Mouse (Mus musculus): ENCODE results near the gene Lrrc51.
A peak's percentile ranks its signal among the peaks of the same experiment; 100 is the strongest.
"Not testable (repeated sequence)": the region's sequence is repeated elsewhere in the genome, so short reads cannot be mapped to it uniquely, and the experiment has no call there.

The Lrrc51 gene

DNA sequence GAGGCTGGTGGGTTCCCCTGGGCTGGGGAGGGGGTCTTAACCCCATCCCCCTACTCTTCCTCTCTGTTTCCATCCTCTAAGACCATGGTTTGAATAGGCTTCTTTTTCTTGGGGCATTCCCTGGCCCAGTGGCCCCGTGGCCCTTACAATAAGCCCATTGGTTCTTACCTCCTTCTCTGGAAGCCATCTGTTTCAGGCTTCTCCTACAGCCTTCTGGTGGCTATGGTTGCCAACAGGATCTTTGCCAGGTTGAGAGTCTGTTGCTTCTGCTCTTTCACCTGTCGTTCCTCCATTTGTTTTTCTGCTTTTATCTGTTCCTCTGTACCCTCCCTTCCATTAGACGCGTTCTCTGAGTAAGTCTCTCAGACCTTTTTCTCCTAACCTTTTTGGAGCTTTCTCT is 3.9 kb upstream of the Lrrc51 start:
- no peak for DNase-seq (ENCODE audit: extremely low spot score)

DNA sequence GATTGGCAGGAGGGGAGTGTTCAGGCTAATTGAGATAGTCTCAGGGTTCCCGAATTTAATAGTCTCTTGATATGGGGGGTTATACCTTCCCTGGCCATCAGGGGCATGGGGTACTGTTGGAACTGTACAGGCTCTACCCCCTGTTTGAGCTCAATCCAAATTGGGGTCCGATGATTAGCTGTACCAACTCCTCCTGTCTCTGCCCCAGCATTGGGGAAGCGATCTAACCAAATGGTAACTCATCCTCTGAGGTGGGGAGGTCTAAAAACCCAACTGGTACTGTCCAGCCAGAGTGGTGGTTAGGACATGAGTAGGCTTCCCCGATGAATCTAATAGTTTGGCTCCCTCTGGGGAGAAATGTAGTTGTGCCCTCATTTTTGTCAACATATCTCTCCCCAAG is 3.3 kb upstream of the Lrrc51 start:
- DNase-seq (ENCODE audit: extremely low spot score), result no peak

GRCm38 (mm10) chr7:101935957-101936356 is 2.3 kb upstream of the Lrrc51 start:
- no peak for DNase-seq (ENCODE audit: extremely low spot score)

DNA sequence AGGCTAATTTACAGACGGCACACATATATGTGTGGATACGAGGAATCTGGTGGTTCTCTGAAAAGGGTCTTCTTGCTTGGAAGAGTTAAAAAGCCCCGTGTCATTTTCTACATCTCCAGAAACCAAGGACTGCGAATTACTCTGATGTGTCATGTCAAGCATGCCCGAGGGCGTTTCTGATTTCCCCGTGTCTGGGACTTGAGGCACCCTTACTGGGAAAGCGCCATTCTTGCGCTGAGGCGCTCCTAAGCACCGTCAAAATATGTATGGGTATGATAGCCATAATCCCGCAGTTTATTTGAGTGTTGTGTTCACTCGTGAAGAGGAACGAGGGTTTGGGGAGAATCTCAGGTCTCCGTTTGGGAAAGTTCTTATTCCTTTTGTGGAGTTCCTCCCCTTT is 395 bp downstream of the Lrrc51 start:
- no peak for DNase-seq (ENCODE audit: extremely low spot score)

DNA sequence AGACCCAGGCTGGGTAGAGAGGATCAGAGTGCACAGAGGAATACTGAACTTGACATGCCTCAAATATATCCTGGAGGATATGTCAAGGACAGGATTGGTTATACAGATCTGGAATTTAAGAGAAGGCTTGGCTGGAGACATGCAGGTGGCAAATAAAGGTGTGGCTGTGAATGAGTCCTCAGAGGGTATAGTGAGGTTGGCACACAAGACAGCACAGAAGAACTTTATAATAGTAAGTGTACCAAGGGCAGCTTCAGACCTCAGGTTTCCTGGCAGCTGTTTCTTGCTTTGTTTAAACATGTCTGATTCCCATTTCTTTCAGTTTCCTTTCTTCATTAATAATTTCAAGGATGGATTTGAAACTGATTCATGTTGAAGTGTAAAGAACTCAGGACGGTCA is 1.1 kb downstream of the Lrrc51 start:
- no peak for DNase-seq (ENCODE audit: extremely low spot score)

DNA sequence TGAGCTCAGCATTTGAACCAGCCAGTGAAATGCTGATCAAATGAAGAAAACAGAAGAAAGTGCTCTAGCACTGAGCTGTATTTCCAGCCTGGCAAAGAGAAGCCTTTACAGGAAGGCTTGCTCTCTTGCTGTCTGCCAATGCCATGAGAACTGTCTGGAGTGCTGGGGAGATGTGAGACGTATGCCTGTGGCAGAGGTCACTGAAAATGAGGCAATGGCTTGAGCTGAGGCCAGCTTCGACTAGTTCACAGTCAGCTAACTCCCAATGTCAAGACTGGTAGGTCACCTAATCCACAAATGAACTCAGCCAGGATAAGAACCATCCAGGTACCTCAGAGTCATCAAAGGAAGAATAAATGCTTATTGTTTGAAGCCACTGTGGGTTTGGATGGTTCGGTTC is 5.6 kb downstream of the Lrrc51 start:
- DNase-seq (ENCODE audit: extremely low spot score), result no peak

GRCm38 (mm10) chr7:101925892-101926291 is 7.8 kb downstream of the Lrrc51 start:
- not testable (repeated sequence) for DNase-seq (ENCODE audit: extremely low spot score)

DNA sequence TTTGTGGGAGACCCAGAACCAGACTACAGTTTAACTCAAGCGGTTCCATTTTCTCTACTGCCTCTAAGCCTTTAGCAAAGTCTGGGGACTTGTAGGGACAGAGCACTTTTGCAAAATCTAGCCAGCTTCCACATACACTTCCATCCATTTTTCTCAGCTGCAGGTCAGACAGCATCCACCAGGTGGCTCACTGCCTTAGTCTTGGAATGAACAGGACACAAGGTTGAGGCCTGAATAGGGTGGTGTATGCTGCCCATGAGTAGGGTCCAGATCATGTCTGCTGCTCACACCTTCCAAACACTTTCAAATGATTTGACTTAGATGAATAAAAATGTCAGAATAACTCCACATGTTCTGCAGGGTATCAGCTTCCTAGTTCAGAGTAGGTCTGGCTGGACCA is 15.6 kb downstream of the Lrrc51 start:
- peak; percentile 70 for DNase-seq (ENCODE audit: extremely low spot score)

GRCm38 (mm10) chr7:101911982-101912381 is 21.7 kb downstream of the Lrrc51 start:
- DNase-seq (ENCODE audit: extremely low spot score), result no peak

GRCm38 (mm10) chr7:101910138-101910537 is 23.6 kb downstream of the Lrrc51 start:
- DNase-seq (ENCODE audit: extremely low spot score), result no peak

DNA sequence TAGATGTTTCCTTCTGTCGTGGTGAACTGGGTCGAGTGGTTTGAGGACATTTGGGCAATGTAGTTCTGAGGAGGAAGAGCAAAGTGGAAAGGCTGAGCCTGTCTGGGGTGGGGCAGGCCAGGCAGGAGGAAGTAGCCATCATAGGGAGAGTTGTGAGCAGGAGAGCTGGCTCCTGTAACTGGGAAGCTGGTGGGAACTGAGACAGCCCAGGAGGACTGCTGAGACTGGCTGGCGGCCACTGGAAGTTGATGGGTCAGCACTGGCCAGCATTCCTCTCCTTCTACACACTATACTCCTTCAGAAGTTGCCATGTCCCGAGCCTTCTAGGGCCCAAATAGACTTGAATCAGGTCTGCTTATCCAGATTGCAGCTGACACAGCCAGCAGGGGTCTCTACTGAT is 25.3 kb downstream of the Lrrc51 start:
- DNase-seq (ENCODE audit: extremely low spot score), result no peak

DNA sequence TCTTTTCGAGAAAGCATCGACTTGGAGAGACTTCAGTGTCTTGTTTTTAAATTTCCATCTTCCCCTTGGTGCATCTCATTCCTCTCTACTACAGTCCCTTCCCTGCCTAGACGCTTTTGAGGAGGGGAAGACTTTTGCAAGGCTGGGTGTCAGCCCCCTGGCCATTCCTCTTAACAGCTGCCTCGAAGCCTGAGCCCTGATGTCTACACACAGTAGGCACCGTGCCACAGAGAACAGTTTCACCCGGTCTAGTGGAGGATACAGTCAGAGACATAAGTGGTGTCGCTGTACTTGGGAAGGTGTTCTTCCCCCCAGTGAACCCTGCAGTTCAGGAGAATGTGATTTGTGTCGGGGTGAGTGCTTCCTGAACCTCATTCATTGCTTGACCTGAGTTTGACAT is 27.0 kb downstream of the Lrrc51 start:
- DNase-seq (ENCODE audit: extremely low spot score), result no peak

GRCm38 (mm10) chr7:101906287-101906681 is 27.4 kb downstream of the Lrrc51 start, which contains the start of gene Tomt:
Gene Tomt, minus strand, starts transcription at chr7:101906359.
- DNase-seq (ENCODE audit: extremely low spot score), result no peak

DNA sequence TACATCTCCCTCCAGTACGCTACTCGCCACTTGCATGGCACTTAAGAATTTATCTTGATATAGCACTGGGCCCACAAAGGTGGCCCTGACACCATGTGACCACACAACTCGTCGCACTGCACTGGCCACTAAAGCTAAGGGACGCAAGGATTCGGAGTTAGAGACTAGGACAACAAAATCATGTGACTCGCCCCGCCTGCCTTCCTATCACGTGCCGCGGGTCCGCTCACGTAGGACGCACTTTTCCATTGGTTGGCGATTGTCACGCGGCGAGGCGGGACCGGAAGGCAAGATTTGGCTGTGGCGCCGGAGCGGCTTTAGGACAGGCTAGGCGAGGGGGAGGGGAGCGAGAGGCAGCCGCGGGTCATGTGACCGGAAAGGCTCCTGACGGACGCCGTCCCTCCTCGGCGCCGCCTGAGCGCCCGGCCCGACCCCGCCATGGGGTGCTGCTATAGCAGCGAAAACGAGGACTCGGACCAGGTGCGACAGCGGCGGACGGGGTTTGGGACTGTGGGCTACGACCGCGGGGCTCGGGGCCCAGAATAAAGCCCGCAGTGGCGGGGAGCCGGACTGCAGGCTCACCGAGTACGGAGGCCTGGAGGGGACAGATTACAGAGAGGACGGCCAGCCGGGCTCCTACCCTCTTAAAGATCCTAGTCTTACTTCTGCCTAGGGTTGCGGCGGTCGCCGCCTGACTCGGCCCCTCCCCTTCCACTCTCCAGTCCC is 28.0 kb downstream of the Lrrc51 start, which contains the start of gene Lamtor1:
Gene Lamtor1 (plus strand): TSS at position 344 of the 726 bp plus-strand sequence.
- peak; percentile 99 for DNase-seq (ENCODE audit: extremely low spot score)

- no peak for DNase-seq (ENCODE audit: extremely low spot score)
Measured at GRCm38 (mm10) chr7:101902846-101903245, 30.8 kb downstream of the Lrrc51 start.

DNA sequence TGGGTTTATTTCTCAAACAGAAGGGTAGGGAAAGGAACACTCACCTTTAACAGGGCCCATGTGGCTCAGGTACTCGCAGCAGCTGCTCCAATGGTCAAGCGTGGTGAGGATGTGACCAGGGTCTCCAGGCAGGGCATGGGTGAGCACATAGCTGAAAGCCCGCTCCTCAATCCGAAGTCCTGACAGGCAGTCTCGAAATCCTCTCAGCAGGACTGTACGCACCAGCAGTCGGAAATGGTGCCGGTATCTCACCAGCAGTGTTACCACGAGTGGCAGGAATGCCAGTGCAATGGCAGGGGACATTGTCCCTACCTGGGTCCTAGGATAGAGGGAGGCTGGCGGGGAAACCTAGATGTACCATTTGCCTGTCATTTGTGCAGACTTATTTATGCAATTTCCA is 31.7 kb downstream of the Lrrc51 start:
- DNase-seq (ENCODE audit: extremely low spot score), result no peak

DNA sequence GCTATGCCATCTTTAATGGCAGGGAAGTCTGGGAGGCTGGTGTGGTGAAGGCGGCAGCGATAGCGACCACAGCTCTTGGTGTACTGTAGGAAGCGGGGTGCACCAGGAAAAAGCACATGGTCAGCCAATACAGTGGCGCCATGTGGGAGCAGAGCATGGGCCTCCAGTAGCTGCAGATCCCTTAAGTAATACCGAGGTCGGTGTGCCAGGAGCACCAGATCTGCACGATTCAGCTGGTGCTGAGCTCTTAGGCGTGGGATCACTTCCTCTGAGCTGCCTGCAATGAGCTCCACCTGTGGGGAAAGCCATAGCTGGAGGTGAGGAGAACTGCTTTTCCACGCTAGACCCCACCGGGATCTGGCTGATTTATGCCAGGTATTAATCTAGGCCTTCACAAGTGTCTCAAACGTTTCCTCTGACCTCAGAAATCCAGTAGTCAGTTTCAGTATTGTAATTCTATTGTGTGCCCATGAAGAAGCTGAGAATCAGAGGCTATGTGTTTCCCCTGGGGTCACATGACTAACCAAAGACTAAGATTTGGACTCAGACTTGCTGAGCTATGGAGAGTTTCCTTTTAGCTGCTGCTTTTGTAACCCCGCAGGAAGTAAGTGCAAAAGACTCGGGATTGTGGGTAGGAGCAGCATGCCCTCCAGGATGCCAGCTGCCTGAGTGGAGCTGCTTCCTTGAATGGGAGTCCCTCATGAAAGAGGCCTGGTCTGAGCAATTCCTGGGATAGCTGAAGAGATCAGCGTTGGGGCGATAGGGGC is 33.2 kb downstream of the Lrrc51 start:
- no peak for DNase-seq (ENCODE audit: extremely low spot score)

GRCm38 (mm10) chr7:101896104-101897066 is 37.3 kb downstream of the Lrrc51 start:
- DNase-seq (ENCODE audit: extremely low spot score), result peak; percentile 97

DNA sequence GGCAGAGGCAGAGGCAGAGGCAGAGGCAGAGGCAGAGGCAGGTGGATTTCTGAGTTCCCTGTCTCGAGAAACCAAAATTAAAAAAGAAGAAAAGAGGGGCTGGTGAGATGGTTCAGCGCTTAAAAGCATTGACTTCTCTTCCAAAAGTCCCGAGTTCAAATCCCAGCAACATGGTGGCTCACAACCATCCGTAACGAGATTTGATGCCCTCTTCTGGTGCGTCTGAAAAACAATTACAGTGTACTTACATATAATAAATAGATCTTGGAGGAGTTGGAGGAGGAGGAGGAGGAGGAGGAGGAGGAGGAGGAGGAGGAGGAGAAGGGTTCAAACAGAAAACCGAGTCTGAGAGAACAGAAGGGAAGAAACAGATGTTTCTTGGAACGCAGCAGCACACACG is 38.0 kb downstream of the Lrrc51 start:
- no peak for DNase-seq (ENCODE audit: extremely low spot score)

DNA sequence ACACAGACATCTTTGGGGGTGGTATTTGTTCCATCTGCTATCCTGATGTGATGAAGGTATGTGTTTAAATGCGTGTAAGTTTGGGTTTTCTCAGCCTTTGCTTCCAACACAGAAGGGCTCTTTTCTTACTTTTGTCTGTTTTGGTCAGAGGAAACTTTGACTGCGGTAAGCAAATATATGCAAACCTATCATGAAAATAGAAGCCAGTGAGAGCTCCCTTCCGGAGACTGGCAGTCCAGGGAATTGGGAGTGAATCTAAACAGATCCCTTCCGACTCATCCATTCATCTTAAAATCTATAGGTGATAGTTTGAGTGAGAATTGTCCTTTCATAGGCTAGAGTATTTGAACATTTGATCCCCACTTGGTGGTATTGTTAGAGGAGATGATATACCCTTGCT is 45.2 kb downstream of the Lrrc51 start:
- DNase-seq (ENCODE audit: extremely low spot score), result no peak

- no peak for DNase-seq (ENCODE audit: extremely low spot score)
Measured at GRCm38 (mm10) chr7:101886274-101886673, 47.4 kb downstream of the Lrrc51 start.

DNA sequence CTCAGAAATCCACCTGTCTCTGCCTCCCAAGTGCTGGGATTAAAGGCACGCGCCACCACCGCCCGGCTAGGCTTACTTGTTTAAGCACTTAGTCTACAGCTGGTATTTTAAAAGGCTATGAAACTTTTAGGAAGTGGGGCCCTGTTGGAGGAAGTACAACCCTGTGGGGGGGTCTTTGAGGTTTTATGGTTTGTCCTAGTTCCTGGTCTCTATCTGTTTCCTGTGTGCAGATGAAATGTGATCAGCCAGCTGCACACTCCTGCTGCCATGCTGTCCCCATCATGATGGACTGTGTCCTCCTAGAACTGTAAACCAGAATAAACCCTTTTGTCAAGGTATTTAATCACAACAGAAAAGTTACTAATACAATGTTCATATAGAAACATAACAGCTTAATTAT is 49.5 kb downstream of the Lrrc51 start:
- no peak for DNase-seq (ENCODE audit: extremely low spot score)
